Mouse (Mus musculus): ENCODE data around the gene Map3k20.

DNA sequence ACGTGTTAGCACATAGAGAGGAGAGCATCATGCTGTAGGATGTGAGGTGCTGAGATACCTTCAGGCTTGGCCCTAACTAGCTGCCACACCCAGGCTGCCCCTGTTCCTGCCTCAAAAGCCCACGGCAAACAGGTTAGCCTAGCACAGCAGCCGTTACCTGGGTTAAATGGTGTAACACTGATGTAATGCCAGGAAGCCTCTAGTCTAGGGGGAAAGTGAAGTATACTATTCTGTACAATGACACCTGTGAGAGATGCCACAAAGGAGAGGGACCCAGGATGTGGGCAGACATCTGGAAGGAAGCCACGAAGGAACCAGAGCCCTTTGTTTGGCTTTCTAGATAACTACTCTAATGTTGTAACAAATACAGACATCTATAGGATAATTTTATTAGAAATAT, 126.8 kb downstream of the Map3k20 start:
- TF ChIP-seq POLR2A (IDR thresholded peaks at IDR 0.05; ENCODE audit: borderline replicate concordance, insufficient read depth, low read length) (no peak), CTCF (IDR thresholded peaks at IDR 0.05; ENCODE audit: borderline replicate concordance, insufficient read depth, low read depth, low read length) (no peak)

Measured in cerebellum, adult 2 months (tissue).